Mouse (Mus musculus): Measurements from ENCODE around the gene Lmntd1.

- no peak for TF ChIP-seq POLR2A (IDR thresholded peaks at IDR 0.05; ENCODE audit: borderline replicate concordance, low read depth, low read length)
- no peak for TF ChIP-seq CTCF (IDR thresholded peaks at IDR 0.05; ENCODE audit: low read depth, low read length)
Measured at GRCm38 (mm10) chr6:145607746-145608145, 6.4 kb downstream of the Lmntd1 start.
